Mouse (Mus musculus): ENCODE measurements at regions not wholly inside any gene's neighbourhood (a gene's known extent, or its start where the extent isn't known, plus 50 kb on each side); places are given as distances from the start of the nearest gene placed in this dataset.

- Histone ChIP-seq H3K27ac (replicated peaks; ENCODE audit: low read depth, low read length) (no peak overlapping the region), H3K4me3 (ENCODE audit: low read depth, low read length) (no peak overlapping the region), H3K9me3 (ENCODE audit: control insufficient read depth, low read length) (no peaks in the 10 kb centered on the region), H3K36me3 (ENCODE audit: control insufficient read depth, insufficient read depth, low read length) (no peaks in the 10 kb centered on the region), H3K4me2 (ENCODE audit: low read depth, low read length) (no peak overlapping the region), H3K9ac (ENCODE audit: low read depth, low read length) (no peak overlapping the region), H3K27me3 (replicated peaks; ENCODE audit: control insufficient read depth, insufficient read depth, low read length) (no peaks in the 10 kb centered on the region), H3K4me1 (ENCODE audit: control insufficient read depth, insufficient read depth, low read length) (no peaks in the 10 kb centered on the region)
- WGBS = 55% methylated on average over 9 of the region's 9 CpGs
- ATAC-seq (ENCODE audit: low read depth) = no peak
- DNase-seq (ENCODE audit: low spot score) = no peak
Observed at GRCm38 (mm10) chr10:21684286-21685013, 91.5 kb downstream of the 1700020N01Rik start.

- Histone ChIP-seq H3K27me3 (replicated peaks; ENCODE audit: control insufficient read depth, insufficient read depth, low read length) (no peaks in the 10 kb centered on the region), H3K4me2 (ENCODE audit: low read depth, low read length) (no peak overlapping the region), H3K27ac (replicated peaks; ENCODE audit: low read depth, low read length) (no peak overlapping the region), H3K9ac (ENCODE audit: low read depth, low read length) (no peak overlapping the region), H3K9me3 (ENCODE audit: control insufficient read depth, low read length) (no peaks in the 10 kb centered on the region), H3K4me3 (ENCODE audit: low read depth, low read length) (no peak overlapping the region), H3K36me3 (ENCODE audit: control insufficient read depth, insufficient read depth, low read length) (no peaks in the 10 kb centered on the region), H3K4me1 (ENCODE audit: control insufficient read depth, insufficient read depth, low read length) (no peaks in the 10 kb centered on the region)
- WGBS = 27% methylated on average over 9 of the region's 9 CpGs
- ATAC-seq (ENCODE audit: low read depth) = no peak
- peak; percentile 30 for DNase-seq (ENCODE audit: low spot score)
Observed at GRCm38 (mm10) chr10:21685122-21685798, 92.3 kb downstream of the 1700020N01Rik start.

DNA sequence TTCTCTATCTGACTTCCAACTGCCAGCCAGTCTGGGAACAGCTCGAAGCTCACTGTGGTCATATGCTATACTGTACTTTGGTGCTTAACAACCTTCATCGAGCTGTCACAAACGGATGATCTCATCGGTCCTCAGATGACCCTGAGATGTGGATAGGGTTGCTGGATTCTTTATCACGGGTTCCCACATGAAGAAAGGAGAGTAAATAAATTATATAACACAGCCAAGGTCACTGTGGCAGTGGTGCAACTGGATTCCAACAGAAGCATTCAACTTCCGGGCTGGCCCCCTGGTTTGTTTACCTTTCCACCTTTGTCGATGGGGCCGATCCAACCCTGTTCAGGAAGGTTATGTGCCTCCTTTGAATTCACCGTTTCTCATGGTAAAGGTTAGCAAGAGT, 93.1 kb downstream of the 1700020N01Rik start:
- ATAC-seq (ENCODE audit: low read depth) (no peak), DNase-seq (ENCODE audit: low spot score) (no peak)
- H3K4me1 ChIP-seq (ENCODE audit: control insufficient read depth, insufficient read depth, low read length) = no peaks in the 10 kb centered on the region
- no peak overlapping the region for H3K27ac ChIP-seq (replicated peaks; ENCODE audit: low read depth, low read length)
- no peak overlapping the region for H3K9ac ChIP-seq (ENCODE audit: low read depth, low read length)
- 51% methylated on average over 9 of the region's 9 CpGs for WGBS
- H3K27me3 ChIP-seq (replicated peaks; ENCODE audit: control insufficient read depth, insufficient read depth, low read length) = no peaks in the 10 kb centered on the region
- H3K36me3 ChIP-seq (ENCODE audit: control insufficient read depth, insufficient read depth, low read length) = no peaks in the 10 kb centered on the region
- no peaks in the 10 kb centered on the region for H3K9me3 ChIP-seq (ENCODE audit: control insufficient read depth, low read length)
- H3K4me3 ChIP-seq (ENCODE audit: low read depth, low read length) = no peak overlapping the region
- H3K4me2 ChIP-seq (ENCODE audit: low read depth, low read length) = no peak overlapping the region

DNA sequence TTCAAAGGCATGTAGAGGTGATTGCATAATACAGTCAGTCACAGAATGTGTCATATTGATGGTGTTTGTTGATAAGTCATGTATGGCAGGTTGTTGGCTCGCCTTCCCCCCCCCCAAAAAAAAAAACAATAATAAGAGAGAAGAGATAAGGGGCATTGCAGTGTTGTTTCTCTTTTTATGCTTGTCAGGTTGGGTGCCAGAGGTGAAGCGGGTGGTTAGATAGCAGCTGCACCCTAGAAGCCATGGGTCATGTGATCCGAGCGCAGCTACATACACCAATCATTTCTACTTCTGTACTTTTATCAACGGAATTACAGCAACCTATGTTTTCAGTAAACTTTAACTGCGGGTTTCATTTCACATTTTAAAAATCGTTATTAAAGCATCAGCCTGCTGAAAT, 94.5 kb downstream of the 1700020N01Rik start:
- H3K4me2 ChIP-seq (ENCODE audit: low read depth, low read length) = no peak overlapping the region
- H3K9me3 ChIP-seq (ENCODE audit: control insufficient read depth, low read length) = no peaks in the 10 kb centered on the region
- H3K36me3 ChIP-seq (ENCODE audit: control insufficient read depth, insufficient read depth, low read length) = no peaks in the 10 kb centered on the region
- no peak for DNase-seq (ENCODE audit: low spot score)
- no peak overlapping the region for H3K27ac ChIP-seq (replicated peaks; ENCODE audit: low read depth, low read length)
- no peaks in the 10 kb centered on the region for H3K27me3 ChIP-seq (replicated peaks; ENCODE audit: control insufficient read depth, insufficient read depth, low read length)
- no peak overlapping the region for H3K9ac ChIP-seq (ENCODE audit: low read depth, low read length)
- H3K4me1 ChIP-seq (ENCODE audit: control insufficient read depth, insufficient read depth, low read length) = no peaks in the 10 kb centered on the region
- ATAC-seq (ENCODE audit: low read depth) = no peak
- WGBS = 84% methylated on average over 7 of the region's 7 CpGs
- H3K4me3 ChIP-seq (ENCODE audit: low read depth, low read length) = no peak overlapping the region

- no peaks in the 10 kb centered on the region for H3K4me1 ChIP-seq (ENCODE audit: control insufficient read depth, insufficient read depth, low read length)
Observed at GRCm38 (mm10) chr10:21688513-21688912, 95.6 kb downstream of the 1700020N01Rik start.

DNA sequence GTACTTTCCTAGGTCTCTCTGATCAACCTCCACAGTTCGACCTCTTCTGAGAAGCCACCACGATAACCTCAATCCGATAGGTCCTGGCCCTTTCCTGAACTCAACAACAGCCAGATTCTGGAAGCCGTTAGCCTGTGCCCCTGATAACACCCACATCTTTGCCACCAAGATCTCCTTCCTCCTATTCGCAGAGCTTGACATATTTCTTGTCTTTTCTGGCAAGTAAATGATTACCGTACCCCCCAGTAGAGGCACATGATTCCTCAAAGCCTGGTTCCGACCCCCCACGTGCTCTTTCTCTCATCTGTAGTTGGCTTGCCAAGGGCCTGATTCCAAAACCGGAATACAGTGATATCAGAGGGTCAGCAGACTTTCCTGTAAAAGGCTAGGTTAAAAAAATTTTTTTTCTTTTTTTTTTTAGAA, 96.9 kb downstream of the 1700020N01Rik start:
- Histone ChIP-seq H3K27ac (replicated peaks; ENCODE audit: low read depth, low read length) (no peak overlapping the region), H3K36me3 (ENCODE audit: control insufficient read depth, insufficient read depth, low read length) (no peaks in the 10 kb centered on the region), H3K4me3 (ENCODE audit: low read depth, low read length) (no peak overlapping the region), H3K4me2 (ENCODE audit: low read depth, low read length) (no peak overlapping the region), H3K9ac (ENCODE audit: low read depth, low read length) (no peak overlapping the region), H3K9me3 (ENCODE audit: control insufficient read depth, low read length) (no peaks in the 10 kb centered on the region), H3K27me3 (replicated peaks; ENCODE audit: control insufficient read depth, insufficient read depth, low read length) (no peaks in the 10 kb centered on the region), H3K4me1 (ENCODE audit: control insufficient read depth, insufficient read depth, low read length) (no peaks in the 10 kb centered on the region)
- DNase-seq (ENCODE audit: low spot score) (no peak), ATAC-seq (ENCODE audit: low read depth) (no peak)
- 83% methylated on average over 9 of the region's 9 CpGs for whole genome bisulfite sequencing

More at GRCm38 (mm10) chr10:21688513-21688912, 95.6 kb downstream of the 1700020N01Rik start:
- ATAC-seq (ENCODE audit: low read depth) (no peak), DNase-seq (ENCODE audit: low spot score) (no peak)
- H3K27me3 ChIP-seq (replicated peaks; ENCODE audit: control insufficient read depth, insufficient read depth, low read length) = no peaks in the 10 kb centered on the region
- WGBS = 74% methylated on average over 7 of the region's 7 CpGs
- H3K4me3 ChIP-seq (ENCODE audit: low read depth, low read length) = no peak overlapping the region
- no peak overlapping the region for H3K4me2 ChIP-seq (ENCODE audit: low read depth, low read length)
- H3K27ac ChIP-seq (replicated peaks; ENCODE audit: low read depth, low read length) = no peak overlapping the region
- H3K9me3 ChIP-seq (ENCODE audit: control insufficient read depth, low read length) = no peaks in the 10 kb centered on the region
- H3K9ac ChIP-seq (ENCODE audit: low read depth, low read length) = no peak overlapping the region
- no peaks in the 10 kb centered on the region for H3K36me3 ChIP-seq (ENCODE audit: control insufficient read depth, insufficient read depth, low read length)

DNA sequence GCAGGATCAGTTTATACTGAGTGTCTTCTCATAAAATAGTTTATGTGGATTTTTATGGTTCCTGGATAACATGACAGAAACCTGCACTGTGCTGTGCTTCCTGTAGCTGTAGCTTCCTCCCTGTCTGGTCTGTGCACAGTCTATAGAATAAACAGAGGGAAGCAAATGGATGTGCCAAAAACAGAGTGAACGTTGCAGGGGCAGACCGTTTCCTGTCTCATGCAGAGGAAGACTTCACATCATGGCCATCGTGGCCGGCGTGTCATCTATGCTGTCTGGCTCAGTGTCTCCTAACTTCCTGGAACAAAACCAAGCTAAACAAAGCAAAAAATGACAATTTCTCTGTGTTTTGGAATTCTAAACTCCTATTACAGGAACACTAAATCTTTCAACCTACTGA, 102.2 kb downstream of the 1700020N01Rik start:
- ATAC-seq (ENCODE audit: low read depth) (no peak), DNase-seq (ENCODE audit: low spot score) (peak; percentile 44)
- Histone ChIP-seq H3K27me3 (replicated peaks; ENCODE audit: control insufficient read depth, insufficient read depth, low read length) (no peaks in the 10 kb centered on the region), H3K9ac (ENCODE audit: low read depth, low read length) (no peak overlapping the region), H3K4me2 (ENCODE audit: low read depth, low read length) (no peak overlapping the region), H3K4me1 (ENCODE audit: control insufficient read depth, insufficient read depth, low read length) (no peaks in the 10 kb centered on the region), H3K27ac (replicated peaks; ENCODE audit: low read depth, low read length) (no peak overlapping the region), H3K9me3 (ENCODE audit: control insufficient read depth, low read length) (no peaks in the 10 kb centered on the region), H3K4me3 (ENCODE audit: low read depth, low read length) (no peak overlapping the region), H3K36me3 (ENCODE audit: control insufficient read depth, insufficient read depth, low read length) (no peaks in the 10 kb centered on the region)
- WGBS = 53% methylated on average over 5 of the region's 5 CpGs

DNA sequence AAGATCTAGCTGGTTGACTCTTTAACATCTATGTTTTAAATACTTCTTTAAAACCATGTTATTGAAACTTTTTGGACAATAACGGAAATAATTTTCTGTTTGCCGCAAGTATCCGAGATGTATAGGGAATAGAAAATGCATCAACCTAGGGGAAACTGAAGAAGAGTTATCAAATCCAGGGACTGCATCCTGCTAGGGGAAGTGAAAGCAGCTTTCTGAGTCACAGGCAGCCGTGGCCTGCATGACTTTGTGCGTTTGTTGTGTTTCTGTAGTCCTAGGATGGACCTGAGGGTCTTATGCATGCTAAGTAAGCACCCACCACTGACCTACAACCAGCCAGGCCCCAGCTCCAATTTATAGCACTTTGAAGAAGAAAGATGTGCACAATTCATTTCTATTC, 103.7 kb downstream of the 1700020N01Rik start:
- Histone ChIP-seq H3K9me3 (ENCODE audit: control insufficient read depth, low read length) (no peaks in the 10 kb centered on the region), H3K27me3 (replicated peaks; ENCODE audit: control insufficient read depth, insufficient read depth, low read length) (no peaks in the 10 kb centered on the region), H3K4me2 (ENCODE audit: low read depth, low read length) (no peak overlapping the region), H3K4me1 (ENCODE audit: control insufficient read depth, insufficient read depth, low read length) (no peaks in the 10 kb centered on the region), H3K9ac (ENCODE audit: low read depth, low read length) (no peak overlapping the region), H3K4me3 (ENCODE audit: low read depth, low read length) (no peak overlapping the region), H3K36me3 (ENCODE audit: control insufficient read depth, insufficient read depth, low read length) (no peaks in the 10 kb centered on the region), H3K27ac (replicated peaks; ENCODE audit: low read depth, low read length) (no peak overlapping the region)
- ATAC-seq (ENCODE audit: low read depth) = no peak
- DNase-seq (ENCODE audit: low spot score) = no peak
- WGBS = 90% methylated on average over 5 of the region's 5 CpGs

- Histone ChIP-seq H3K36me3 (ENCODE audit: control insufficient read depth, insufficient read depth, low read length) (no peaks in the 10 kb centered on the region), H3K4me2 (ENCODE audit: low read depth, low read length) (no peak overlapping the region), H3K9me3 (ENCODE audit: control insufficient read depth, low read length) (no peaks in the 10 kb centered on the region), H3K27ac (replicated peaks; ENCODE audit: low read depth, low read length) (no peak overlapping the region), H3K4me1 (ENCODE audit: control insufficient read depth, insufficient read depth, low read length) (no peaks in the 10 kb centered on the region), H3K9ac (ENCODE audit: low read depth, low read length) (no peak overlapping the region), H3K4me3 (ENCODE audit: low read depth, low read length) (no peak overlapping the region), H3K27me3 (replicated peaks; ENCODE audit: control insufficient read depth, insufficient read depth, low read length) (no peaks in the 10 kb centered on the region)
- 19% methylated on average over 3 of the region's 3 CpGs for WGBS
- ATAC-seq (ENCODE audit: low read depth) (no peak), DNase-seq (ENCODE audit: low spot score) (peak; percentile 30)
Observed at GRCm38 (mm10) chr10:21701580-21701979, 108.6 kb downstream of the 1700020N01Rik start.

Data from embryonic facial prominence, embryonic 14.5 days (tissue).